Mouse (Mus musculus): ENCODE measurements around the gene Dglucy.

DNA sequence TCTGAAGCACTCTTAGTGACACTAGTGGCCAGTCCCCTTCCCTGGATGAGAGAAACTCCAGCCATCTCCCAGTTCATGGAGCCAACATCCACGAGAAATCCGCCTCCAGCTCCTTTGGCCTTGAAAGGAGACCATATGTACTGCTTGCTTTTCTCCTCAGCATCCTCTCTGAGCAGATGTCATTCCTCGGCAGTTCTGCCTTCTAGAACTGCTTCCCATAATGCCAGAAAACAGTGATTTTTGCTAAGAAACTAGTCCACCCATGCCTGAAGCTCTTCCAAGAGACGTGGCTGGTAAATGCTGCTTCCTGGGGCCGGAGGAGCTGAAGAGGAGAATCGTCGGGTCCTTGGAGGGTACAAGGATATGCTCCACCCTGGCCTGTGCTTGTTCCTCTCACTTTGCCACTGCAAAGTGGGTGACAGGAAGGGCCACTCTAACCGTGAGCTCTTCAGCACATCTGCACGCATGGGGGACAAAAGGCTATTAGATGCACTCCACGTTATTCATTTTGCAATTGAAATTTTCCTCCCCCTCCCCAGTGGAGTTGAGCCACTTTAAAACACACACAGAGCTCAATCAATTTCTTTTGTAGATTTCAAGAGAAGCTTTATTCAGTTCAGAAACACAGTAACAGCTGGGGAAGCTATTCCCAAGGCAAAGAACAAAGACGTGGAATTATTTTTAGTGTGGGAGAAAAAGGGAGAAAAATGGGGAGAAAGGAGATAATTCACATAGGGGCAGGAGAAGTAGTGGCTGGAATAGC, 16.0 kb upstream of the Dglucy start:
- no peak for TF ChIP-seq CTCF (IDR thresholded peaks at IDR 0.05; ENCODE audit: low read depth)
- no peak for TF ChIP-seq EP300 (IDR thresholded peaks at IDR 0.05; ENCODE audit: low read depth)
